Mouse (Mus musculus): ENCODE data around the gene Zfp808. TPM values are rescaled to one million over a fixed set of nuclear protein-coding genes. Genes with fewer than 3 reads are reported as not detected.
A peak's percentile ranks its signal among the peaks of the same experiment; 100 is the strongest.
"Not testable (repeated sequence)": the region's sequence is repeated elsewhere in the genome, so short reads cannot be mapped to it uniquely, and the experiment has no call there.

Gene Zfp808
- 6.7 and 7.1 TPM in 2 replicates for polyA plus RNA-seq (2015; fragmentation: Nextera tagmentation; extraction: Ambion mirVana)

DNA sequence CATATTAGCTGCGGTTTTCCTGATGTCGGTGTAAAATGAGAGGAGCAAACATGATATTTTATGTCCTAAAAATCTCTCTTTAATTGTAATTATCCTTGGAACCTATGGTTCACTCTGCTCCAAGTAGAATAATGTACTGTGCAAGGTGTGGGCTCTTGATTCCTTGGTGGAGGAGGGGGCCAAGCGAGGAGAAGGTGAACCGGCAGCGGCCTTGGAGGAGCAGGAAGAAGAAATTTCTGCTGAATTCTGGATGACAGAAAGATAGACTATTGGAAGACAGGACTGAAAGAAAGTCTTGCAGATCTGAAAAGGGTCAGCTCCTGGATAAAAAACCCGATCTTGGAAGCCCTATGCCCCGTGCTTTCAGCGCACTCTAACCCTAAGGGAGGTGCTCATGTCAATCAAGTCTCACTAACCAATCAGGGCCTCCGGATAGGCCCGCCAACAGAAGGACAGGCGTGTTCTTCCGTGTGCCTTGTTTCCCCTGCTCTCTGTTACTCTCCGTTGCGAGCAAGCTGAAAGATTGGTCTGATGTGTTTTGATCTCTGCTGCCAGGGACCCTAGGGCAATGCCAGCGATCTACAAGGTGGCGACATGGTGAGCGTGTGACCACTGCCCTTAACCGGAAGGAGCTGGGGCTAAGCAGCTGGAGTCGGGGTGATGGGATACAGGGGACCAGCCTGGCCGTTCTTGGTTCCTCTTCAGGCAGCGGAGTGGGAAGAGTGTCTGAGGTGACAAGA is at the start of gene Zfp808:
TSS of gene Zfp808 (plus strand) at position 455 of the 740 bp plus-strand sequence.
- Histone ChIP-seq H3K4me2 (ENCODE audit: low read length) (peak within 1 kb of the TSS; percentile 52), H3K9ac (ENCODE audit: low read depth, low read length) (peak within 1 kb of the TSS; percentile 55; the same call in 1 of the 2 replicates), H3K4me3 (replicated peaks; ENCODE audit: low read depth, low read length) (peak within 1 kb of the TSS; percentile 59)
- H3K9me3 ChIP-seq (replicated peaks; ENCODE audit: low read length); H3K4me1 ChIP-seq (replicated peaks; ENCODE audit: insufficient read depth, low read length); H3K27ac ChIP-seq; H3K36me3 ChIP-seq (ENCODE audit: insufficient read depth, low read length); H3K27me3 ChIP-seq (ENCODE audit: insufficient read depth, low read length): not testable (repeated sequence)
- ATAC-seq (replicated peaks; ENCODE audit: low FRiP score, low read depth) (peak; percentile 57), DNase-seq (ENCODE audit: low spot score) (peak; percentile 66)
- 2% methylated on average over 19 of the region's 21 CpGs for WGBS

DNA sequence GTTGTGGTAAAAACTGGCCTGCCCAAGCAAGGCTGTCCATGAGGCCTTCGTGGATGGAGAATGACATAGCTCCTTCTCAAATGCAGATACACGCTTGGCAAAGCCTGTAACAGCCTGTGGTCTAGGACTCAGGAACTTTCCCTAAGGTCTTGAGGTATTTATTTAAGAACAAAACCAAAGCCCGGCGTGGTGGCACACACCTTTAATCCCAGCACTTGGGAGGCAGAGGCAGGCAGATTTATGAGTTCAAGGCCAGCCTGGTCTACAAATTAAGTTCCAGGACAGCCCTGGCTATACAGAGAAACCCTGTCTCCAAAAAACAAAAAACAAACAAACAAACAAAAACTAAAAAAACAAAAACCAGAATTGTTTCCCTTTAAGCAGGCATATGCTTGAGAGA is 30.9 kb upstream of the Zfp808 start:
- ATAC-seq (replicated peaks; ENCODE audit: low FRiP score, low read depth); H3K9ac ChIP-seq (ENCODE audit: low read depth, low read length); H3K4me1 ChIP-seq (replicated peaks; ENCODE audit: insufficient read depth, low read length); DNase-seq (ENCODE audit: low spot score); H3K36me3 ChIP-seq (ENCODE audit: insufficient read depth, low read length); H3K27ac ChIP-seq; H3K4me2 ChIP-seq (ENCODE audit: low read length); H3K27me3 ChIP-seq (ENCODE audit: insufficient read depth, low read length); H3K4me3 ChIP-seq (replicated peaks; ENCODE audit: low read depth, low read length); H3K9me3 ChIP-seq (replicated peaks; ENCODE audit: low read length): not testable (repeated sequence)
- 70% methylated on average over 4 of the region's 4 CpGs for WGBS

DNA sequence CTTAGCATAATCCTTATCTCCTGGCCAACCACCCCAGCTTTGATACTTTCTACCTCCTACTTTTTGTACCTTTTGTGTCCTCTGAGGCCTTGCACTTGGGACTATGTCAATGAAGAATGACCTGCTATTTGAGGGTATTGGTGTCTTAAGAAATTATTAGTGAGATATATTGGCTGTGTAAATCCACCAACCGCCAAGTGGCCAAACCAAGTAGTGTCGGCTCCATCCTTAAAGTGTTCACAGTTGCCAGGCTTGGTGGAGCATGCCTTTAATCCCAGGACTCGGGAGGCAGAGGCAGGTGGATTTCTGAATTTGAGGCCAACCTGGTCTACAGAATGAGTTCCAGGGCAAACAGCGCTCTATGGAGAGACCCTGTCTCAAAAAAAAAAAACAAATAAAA is 30.2 kb upstream of the Zfp808 start:
- H3K36me3 ChIP-seq (ENCODE audit: insufficient read depth, low read length); H3K9ac ChIP-seq (ENCODE audit: low read depth, low read length); ATAC-seq (replicated peaks; ENCODE audit: low FRiP score, low read depth); H3K4me1 ChIP-seq (replicated peaks; ENCODE audit: insufficient read depth, low read length); H3K27me3 ChIP-seq (ENCODE audit: insufficient read depth, low read length); H3K4me3 ChIP-seq (replicated peaks; ENCODE audit: low read depth, low read length); H3K27ac ChIP-seq; H3K9me3 ChIP-seq (replicated peaks; ENCODE audit: low read length); DNase-seq (ENCODE audit: low spot score); H3K4me2 ChIP-seq (ENCODE audit: low read length): not testable (repeated sequence)
- WGBS: 85% methylated on average over 4 of the region's 4 CpGs

DNA sequence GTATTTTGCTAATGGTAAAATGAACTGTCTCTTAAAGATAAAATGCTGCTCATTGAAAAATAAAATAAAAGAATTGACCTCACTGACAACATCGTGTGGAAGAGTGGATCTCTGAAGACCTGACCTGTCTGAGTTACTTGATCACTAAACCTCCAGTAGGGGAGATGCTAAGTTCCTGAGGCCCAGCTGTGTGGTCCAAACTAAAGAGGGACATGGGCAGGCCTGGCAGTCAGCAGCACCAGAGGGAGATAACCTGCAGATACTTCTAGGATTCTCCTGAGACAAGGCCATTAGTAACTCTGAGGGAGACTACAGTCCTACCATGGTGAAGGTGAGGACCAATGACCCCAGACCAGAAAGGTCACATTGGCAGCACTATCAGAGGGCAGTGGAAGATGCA is 27.3 kb upstream of the Zfp808 start:
- WGBS: 95% methylated on average over 1 of the region's 1 CpGs

DNA sequence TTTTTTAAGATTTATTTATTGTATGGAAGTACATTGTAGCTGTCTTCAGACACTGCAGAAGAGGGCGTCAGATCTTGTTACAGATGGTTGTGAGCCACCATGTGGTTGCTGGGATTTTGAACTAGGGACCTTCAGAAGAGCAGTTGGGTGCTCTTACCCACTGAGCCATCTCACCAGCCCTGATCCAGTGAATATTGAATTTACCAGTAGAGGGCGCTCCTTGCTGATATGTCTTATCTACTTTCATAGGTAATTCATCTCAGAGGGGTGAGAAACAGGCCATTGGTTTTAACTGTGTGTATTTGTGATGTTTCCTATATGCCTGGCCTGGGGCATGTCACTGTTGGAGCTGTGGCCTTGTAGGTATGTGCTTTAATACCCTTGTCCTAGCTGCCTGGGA is 13.8 kb upstream of the Zfp808 start:
- not testable (repeated sequence) for H3K9ac ChIP-seq (ENCODE audit: low read depth, low read length); H3K36me3 ChIP-seq (ENCODE audit: insufficient read depth, low read length); ATAC-seq (replicated peaks; ENCODE audit: low FRiP score, low read depth); H3K4me2 ChIP-seq (ENCODE audit: low read length); H3K4me3 ChIP-seq (replicated peaks; ENCODE audit: low read depth, low read length); H3K27ac ChIP-seq; H3K4me1 ChIP-seq (replicated peaks; ENCODE audit: insufficient read depth, low read length); H3K27me3 ChIP-seq (ENCODE audit: insufficient read depth, low read length); DNase-seq (ENCODE audit: low spot score); H3K9me3 ChIP-seq (replicated peaks; ENCODE audit: low read length)
- 28% methylated on average over 2 of the region's 2 CpGs for WGBS

More for the DNA sequence above, 27.3 kb upstream of the Zfp808 start:
- not testable (repeated sequence) for H3K4me2 ChIP-seq (ENCODE audit: low read length); H3K27me3 ChIP-seq (ENCODE audit: insufficient read depth, low read length); H3K36me3 ChIP-seq (ENCODE audit: insufficient read depth, low read length); DNase-seq (ENCODE audit: low spot score); ATAC-seq (replicated peaks; ENCODE audit: low FRiP score, low read depth); H3K9ac ChIP-seq (ENCODE audit: low read depth, low read length); H3K4me3 ChIP-seq (replicated peaks; ENCODE audit: low read depth, low read length); H3K9me3 ChIP-seq (replicated peaks; ENCODE audit: low read length); H3K4me1 ChIP-seq (replicated peaks; ENCODE audit: insufficient read depth, low read length); H3K27ac ChIP-seq

DNA sequence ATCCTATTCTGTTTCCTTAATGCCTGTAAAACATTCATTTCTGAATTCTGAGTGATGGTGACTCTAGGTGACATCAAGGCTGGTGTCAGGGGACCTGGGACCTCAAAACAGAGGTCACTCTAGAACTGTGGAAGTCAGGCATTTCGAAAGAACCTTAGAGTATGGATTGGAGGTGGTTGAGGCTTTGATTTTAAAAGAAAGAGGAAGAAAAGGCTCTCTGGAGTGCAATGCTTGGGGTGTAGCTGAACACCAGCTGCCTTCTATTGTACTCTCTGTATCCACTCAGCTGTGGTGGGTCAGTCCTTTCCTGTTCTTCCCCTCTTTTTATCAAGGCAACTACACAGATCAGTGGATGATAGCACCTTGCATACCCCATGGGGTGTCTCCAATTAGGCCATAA is 8.1 kb upstream of the Zfp808 start:
- WGBS: 50% methylated on average over 1 of the region's 1 CpGs
- not testable (repeated sequence) for DNase-seq (ENCODE audit: low spot score); ATAC-seq (replicated peaks; ENCODE audit: low FRiP score, low read depth); H3K9ac ChIP-seq (ENCODE audit: low read depth, low read length); H3K4me1 ChIP-seq (replicated peaks; ENCODE audit: insufficient read depth, low read length); H3K4me3 ChIP-seq (replicated peaks; ENCODE audit: low read depth, low read length); H3K36me3 ChIP-seq (ENCODE audit: insufficient read depth, low read length); H3K27ac ChIP-seq; H3K9me3 ChIP-seq (replicated peaks; ENCODE audit: low read length); H3K27me3 ChIP-seq (ENCODE audit: insufficient read depth, low read length); H3K4me2 ChIP-seq (ENCODE audit: low read length)

DNA sequence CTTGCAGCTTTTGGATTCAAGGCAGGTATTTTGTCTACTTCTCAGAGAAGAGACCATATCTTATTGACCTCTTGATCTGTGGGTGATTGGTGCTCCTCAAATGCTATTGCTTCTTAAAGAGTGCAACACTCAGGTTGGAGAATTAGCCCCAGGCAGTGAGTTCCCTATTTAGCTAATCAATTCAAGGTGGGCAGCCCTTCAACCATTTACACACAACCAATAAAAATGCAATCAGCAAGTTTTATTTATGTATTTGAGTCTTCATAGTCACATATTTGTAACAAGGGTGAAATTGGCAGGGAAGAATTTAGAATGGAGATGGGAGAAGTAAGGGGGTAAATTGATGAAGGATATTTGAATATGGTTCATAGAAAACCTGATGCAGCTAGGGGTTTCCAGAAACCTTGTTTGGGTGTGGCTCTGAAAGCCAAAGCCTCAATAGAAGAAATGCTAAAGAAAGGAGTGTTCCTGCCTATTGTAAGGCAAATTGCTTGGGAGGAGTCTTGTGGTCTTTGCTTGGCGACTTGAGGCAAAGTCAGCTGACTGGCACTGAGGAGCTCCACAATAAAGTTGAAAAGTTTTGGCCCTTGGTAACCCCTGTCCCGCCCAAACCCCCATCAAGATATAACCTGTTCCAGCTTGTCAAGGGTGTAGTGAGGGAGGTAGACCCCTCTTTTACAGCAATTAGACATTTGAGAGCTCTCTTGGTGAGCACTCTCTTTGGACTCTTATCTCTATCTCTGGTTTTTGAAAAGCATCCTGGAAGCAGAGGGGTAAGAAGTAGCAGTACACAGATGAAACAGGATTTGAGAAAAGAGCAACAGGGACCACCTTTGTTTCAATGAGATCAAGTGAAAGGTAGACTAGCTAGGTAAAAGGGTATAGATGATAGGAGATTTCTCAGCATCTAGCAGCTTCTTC is 52.4 kb downstream of the Zfp808 start:
- 63% methylated on average over 2 of the region's 2 CpGs for WGBS
- H3K36me3 ChIP-seq (ENCODE audit: insufficient read depth, low read length); H3K4me2 ChIP-seq (ENCODE audit: low read length); H3K27ac ChIP-seq; H3K9me3 ChIP-seq (replicated peaks; ENCODE audit: low read length); H3K4me1 ChIP-seq (replicated peaks; ENCODE audit: insufficient read depth, low read length); DNase-seq (ENCODE audit: low spot score); H3K9ac ChIP-seq (ENCODE audit: low read depth, low read length); H3K27me3 ChIP-seq (ENCODE audit: insufficient read depth, low read length); ATAC-seq (replicated peaks; ENCODE audit: low FRiP score, low read depth); H3K4me3 ChIP-seq (replicated peaks; ENCODE audit: low read depth, low read length): not testable (repeated sequence)
